Mouse (Mus musculus) hindbrain, embryonic 11.5 days (tissue): ENCODE results near the gene March9. TPM values are rescaled to one million over a fixed set of nuclear protein-coding genes. Genes with fewer than 3 reads are reported as not detected.

Experiments
- ATAC-seq: fragments of 200-750 bp; cut with Nextera tagmentation; 2 replicates; pipeline ENCODE4 v1.8.0; 2017; ENCODE audit warnings: mild to moderate bottlenecking, moderate TSS enrichment, moderate library complexity; ENCODE audit not compliant: low FRiP score
- DNase-seq: peaks from one replicate; pipeline ENCODE4 v3.0.0-alpha.2; 2015; ENCODE audit warnings: low spot score
- H3K27ac ChIP-seq: fragments of 300-500 bp; sonication (generic); 2 replicates; pipeline ENCODE4 v1.5.1; 2014; ENCODE audit warnings: mild to moderate bottlenecking, low read depth, low read length
- H3K27me3 ChIP-seq: fragments of 300-500 bp; sonication (generic); 2 replicates; pipeline ENCODE4 v1.6.1; 2014; ENCODE audit warnings: mild to moderate bottlenecking, low read length, moderate library complexity, mixed read lengths; ENCODE audit not compliant: control insufficient read depth, insufficient read depth
- H3K36me3 ChIP-seq: fragments of 300-500 bp; sonication (generic); 2 replicates; pipeline ENCODE4 v1.6.1; 2014; ENCODE audit warnings: mild to moderate bottlenecking, low read length, moderate library complexity, mixed read lengths; ENCODE audit not compliant: control insufficient read depth, insufficient read depth
- H3K4me1 ChIP-seq: fragments of 300-500 bp; sonication (generic); replicated peaks from 2 replicates; pipeline ENCODE4 v1.6.1; 2014; ENCODE audit warnings: low read length, mixed read lengths; ENCODE audit not compliant: control insufficient read depth, insufficient read depth
- H3K4me2 ChIP-seq: fragments of 300-500 bp; sonication (generic); replicated peaks from 2 replicates; pipeline ENCODE4 v1.6.1; 2014; ENCODE audit warnings: mild to moderate bottlenecking, low read depth, low read length
- H3K4me3 ChIP-seq: fragments of 300-500 bp; sonication (generic); 2 replicates; pipeline ENCODE4 v1.5.1; 2014; ENCODE audit warnings: low read depth, low read length
- H3K9ac ChIP-seq: fragments of 300-500 bp; sonication (generic); 2 replicates; pipeline ENCODE4 v1.6.1; 2014; ENCODE audit warnings: low read depth, low read length
- H3K9me3 ChIP-seq: fragments of 300-500 bp; sonication (generic); 2 replicates; pipeline ENCODE4 v1.6.1; 2016; ENCODE audit warnings: low read length; ENCODE audit not compliant: control insufficient read depth
- WGBS: fragments of 180-500 bp; shearing (Covaris S2); extraction: QIAGEN DNeasy Blood & Tissue Kit; methylation state at CpG from one replicate; pipeline ENCODE4 v1.1.7; 2014; 5-methylcytosine and 5-hydroxymethylcytosine counted together
- polyA plus RNA-seq: library from polyadenylated mRNA; unstranded; fragments of >200 nt; fragmentation: Nextera tagmentation; extraction: Ambion mirVana; gene quantifications from 2 replicates; pipeline ENCODE4 v1.2.1, GENCODE M21; 2014

The March9 gene
- polyA plus RNA-seq, 1 experiment from 2014 or later = 3.6 TPM

DNA sequence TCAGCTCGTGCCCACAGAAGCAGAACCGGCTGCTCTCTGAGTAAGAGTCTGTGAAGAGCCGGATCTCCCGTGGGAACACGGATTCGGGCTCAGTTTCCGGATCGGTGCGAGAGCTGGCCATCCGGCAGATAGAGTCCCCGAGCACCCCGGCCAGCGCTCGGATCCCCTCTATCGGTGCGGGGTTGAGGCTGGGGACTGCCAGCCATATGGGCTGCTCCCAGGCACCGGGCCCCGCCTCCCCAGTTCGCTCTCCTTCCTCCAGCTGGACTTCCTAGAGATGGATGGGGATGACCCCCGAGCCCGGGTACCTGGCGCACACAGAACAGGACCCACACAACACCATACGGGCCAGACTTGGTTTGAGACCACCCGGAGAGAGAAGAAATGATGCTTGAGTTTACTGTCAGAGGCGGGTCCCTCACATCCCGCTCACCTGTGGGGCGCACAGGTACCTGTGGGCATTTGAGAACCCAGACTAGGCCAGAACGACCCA, 18.7 kb downstream of the March9 start, which contains the start of the genes Mettl1 and Eef1akmt3:
TSS of gene Mettl1 (plus strand) at position 141 of the 493 bp plus-strand sequence.
TSS of gene Eef1akmt3 (minus strand) at position 240 of the 493 bp plus-strand sequence.
- Histone ChIP-seq H3K27ac (0 out of 2 replicates have a peak within 1 kb of the TSS, but pooled peaks have one; percentile 25), H3K4me1 (peaks cover 3% of the 10 kb centered on the region; the same call in 1 of the 2 replicates), H3K4me2 (peak within 1 kb of the TSS; percentile 90), H3K9ac (peak within 1 kb of the TSS; percentile 67), H3K4me3 (peak within 1 kb of the TSS; percentile 80), H3K9me3 (no peaks in the 10 kb centered on the region), H3K36me3 (no peaks in the 10 kb centered on the region), H3K27me3 (no peaks in the 10 kb centered on the region)
- ATAC-seq (peak; percentile 74), DNase-seq (no peak)
- WGBS = under 1% methylated on average over 28 of the region's 28 CpGs

GRCm38 (mm10) chr10:127040569-127041214, 19.3 kb downstream of the March9 start:
- Histone ChIP-seq H3K9me3 (no peaks in the 10 kb centered on the region), H3K36me3 (no peaks in the 10 kb centered on the region), H3K4me2 (peak overlapping the region; percentile 90), H3K27me3 (no peaks in the 10 kb centered on the region), H3K27ac (no peak overlapping the region), H3K4me1 (peaks cover 3% of the 10 kb centered on the region; the same call in 1 of the 2 replicates), H3K4me3 (peak overlapping the region; percentile 80), H3K9ac (peak overlapping the region; percentile 67)
- 1% methylated on average over 20 of the region's 20 CpGs for WGBS
- DNase-seq (peak; percentile 29), ATAC-seq (no peak)

GRCm38 (mm10) chr10:127037641-127038040, 22.3 kb downstream of the March9 start:
- DNase-seq (no peak), ATAC-seq (no peak)
- Histone ChIP-seq H3K36me3 (no peaks in the 10 kb centered on the region), H3K4me1 (peaks cover 3% of the 10 kb centered on the region; the same call in 1 of the 2 replicates), H3K27ac (no peak overlapping the region), H3K27me3 (no peaks in the 10 kb centered on the region), H3K9me3 (no peaks in the 10 kb centered on the region), H3K4me2 (no peak overlapping the region), H3K4me3 (no peak overlapping the region), H3K9ac (no peak overlapping the region)
- WGBS = 72% methylated on average over 12 of the region's 12 CpGs

GRCm38 (mm10) chr10:127036273-127036672, 23.7 kb downstream of the March9 start:
- Histone ChIP-seq H3K9ac (no peak overlapping the region), H3K27me3 (no peaks in the 10 kb centered on the region), H3K4me2 (no peak overlapping the region), H3K27ac (no peak overlapping the region), H3K36me3 (no peaks in the 10 kb centered on the region), H3K9me3 (no peaks in the 10 kb centered on the region), H3K4me1 (0 out of 2 replicates have a peak, but pooled peaks cover 3% of the 10 kb centered on the region), H3K4me3 (no peak overlapping the region)
- ATAC-seq = no peak
- WGBS = 86% methylated on average over 12 of the region's 12 CpGs
- DNase-seq = no peak

GRCm38 (mm10) chr10:127033301-127033741, 26.7 kb downstream of the March9 start:
- no peak overlapping the region for H3K9ac ChIP-seq
- H3K9me3 ChIP-seq = no peaks in the 10 kb centered on the region
- H3K4me2 ChIP-seq = no peak overlapping the region
- no peak overlapping the region for H3K4me3 ChIP-seq
- H3K27ac ChIP-seq = no peak overlapping the region
- ATAC-seq (no peak), DNase-seq (no peak)
- H3K4me1 ChIP-seq = no peaks in the 10 kb centered on the region; the same call in 1 of the 2 replicates
- WGBS = 79% methylated on average over 7 of the region's 8 CpGs
- no peaks in the 10 kb centered on the region for H3K27me3 ChIP-seq
- no peaks in the 10 kb centered on the region for H3K36me3 ChIP-seq

- H3K27ac ChIP-seq = peak within 1 kb of the TSS; percentile 72
- H3K9ac ChIP-seq = peak within 1 kb of the TSS; percentile 93
- H3K4me1 ChIP-seq = no peaks in the 10 kb centered on the region; the same call in 1 of the 2 replicates
- ATAC-seq = peak; percentile 90
- peak; percentile 95 for DNase-seq
- no peaks in the 10 kb centered on the region for H3K9me3 ChIP-seq
- peak within 1 kb of the TSS; percentile 87 for H3K4me3 ChIP-seq
- no peaks in the 10 kb centered on the region for H3K27me3 ChIP-seq
- peak within 1 kb of the TSS; percentile 89 for H3K4me2 ChIP-seq
- WGBS = 6% methylated on average over 56 of the region's 56 CpGs
- H3K36me3 ChIP-seq = no peaks in the 10 kb centered on the region
Measured at GRCm38 (mm10) chr10:127030336-127031296, 29.4 kb downstream of the March9 start, which contains the start of gene Tsfm. Gene Tsfm, minus strand, starts transcription at chr10:127030840.

DNA sequence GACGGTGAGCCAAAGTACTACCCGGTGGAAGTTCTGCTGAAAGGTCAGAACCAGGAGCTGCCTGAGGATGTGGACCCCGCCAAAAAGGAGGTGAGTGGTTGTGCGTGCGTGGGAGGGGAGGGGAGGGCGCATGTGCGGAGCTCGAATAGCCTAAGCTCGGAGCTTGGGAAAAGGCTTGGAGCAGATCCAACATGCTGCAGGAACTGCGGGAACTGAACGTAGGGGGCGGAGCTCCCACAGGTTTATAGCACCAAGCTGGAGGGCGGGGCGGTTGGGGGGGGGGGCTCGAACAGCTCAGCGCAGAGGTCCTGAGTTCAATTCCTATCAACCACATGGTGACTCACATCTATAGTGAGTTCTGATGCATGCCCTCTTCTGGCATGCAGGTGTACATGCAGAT, 41.6 kb downstream of the March9 start:
- Histone ChIP-seq H3K27ac (no peak overlapping the region), H3K4me1 (no peaks in the 10 kb centered on the region), H3K4me2 (no peak overlapping the region), H3K4me3 (no peak overlapping the region), H3K36me3 (no peaks in the 10 kb centered on the region), H3K9ac (no peak overlapping the region), H3K27me3 (no peaks in the 10 kb centered on the region), H3K9me3 (no peaks in the 10 kb centered on the region)
- ATAC-seq = no peak
- no peak for DNase-seq
- 83% methylated on average over 16 of the region's 16 CpGs for WGBS

DNA sequence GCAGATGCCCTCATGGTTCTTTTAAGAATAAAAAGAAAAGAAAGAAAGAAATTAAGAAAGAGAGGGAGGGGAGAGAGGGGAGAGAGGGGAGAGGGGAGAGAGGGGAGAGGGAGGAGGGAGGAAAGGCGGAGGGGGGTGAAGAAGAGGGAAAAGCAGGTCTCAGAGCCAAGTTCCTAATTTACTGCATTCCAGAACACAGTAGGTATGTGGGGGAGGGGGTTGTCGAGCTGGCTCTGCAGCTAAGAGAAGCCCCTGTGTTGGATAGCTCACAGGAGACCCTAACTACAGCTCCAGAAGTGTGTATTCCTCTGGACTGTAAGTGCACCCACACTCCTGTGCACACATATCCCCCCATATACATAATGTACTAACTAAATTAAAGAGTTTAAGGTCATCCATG, 42.9 kb downstream of the March9 start:
- no peak for ATAC-seq

More for the DNA sequence above, 42.9 kb downstream of the March9 start:
- H3K4me2 ChIP-seq = no peak overlapping the region
- H3K27me3 ChIP-seq = no peaks in the 10 kb centered on the region
- H3K4me1 ChIP-seq = no peaks in the 10 kb centered on the region
- H3K4me3 ChIP-seq = no peak overlapping the region
- no peak for DNase-seq
- WGBS = 19% methylated on average over 2 of the region's 2 CpGs
- no peaks in the 10 kb centered on the region for H3K36me3 ChIP-seq
- H3K9ac ChIP-seq = no peak overlapping the region
- no peak overlapping the region for H3K27ac ChIP-seq
- H3K9me3 ChIP-seq = no peaks in the 10 kb centered on the region
